Mouse (Mus musculus) testis, adult 2 months (tissue): Measurements from ENCODE around the gene Pim1. TPM values are rescaled to one million over a fixed set of nuclear protein-coding genes. Genes with fewer than 3 reads are reported as not detected.
"Not testable (repeated sequence)": the region's sequence is repeated elsewhere in the genome, so short reads cannot be mapped to it uniquely, and the experiment has no call there.

Experiments
- H3K27ac ChIP-seq: fragments of 200-500 bp; 2 replicates; pipeline ENCODE4 v1.5.1; 2012; ENCODE audit warnings: low read depth, low read length; ENCODE audit not compliant: control insufficient read depth, insufficient read depth
- H3K27me3 ChIP-seq: fragments of 200-500 bp; 2 replicates; pipeline ENCODE4 v1.6.1; 2012; ENCODE audit warnings: mild to moderate bottlenecking, low read length, moderate library complexity; ENCODE audit not compliant: control insufficient read depth, insufficient read depth
- H3K36me3 ChIP-seq: fragments of 200-500 bp; 2 replicates; pipeline ENCODE4 v1.6.1; 2012; ENCODE audit warnings: mild to moderate bottlenecking, low read length; ENCODE audit not compliant: control insufficient read depth, insufficient read depth
- H3K4me1 ChIP-seq: fragments of 200-500 bp; 2 replicates; pipeline ENCODE4 v1.6.1; 2012; ENCODE audit warnings: low read length; ENCODE audit not compliant: control insufficient read depth, insufficient read depth
- H3K4me3 ChIP-seq: fragments of 200-500 bp; 2 replicates; pipeline ENCODE4 v1.5.1; 2012; ENCODE audit warnings: low read depth, mild to moderate bottlenecking, low read length, moderate library complexity, mixed read lengths; ENCODE audit not compliant: control insufficient read depth
- CTCF ChIP-seq: fragments of 200-500 bp; IDR thresholded peaks from 2 replicates; pipeline ENCODE4 v1.5.1; 2012; ENCODE audit warnings: low read depth, mild to moderate bottlenecking, inconsistent platforms, low read length, moderate library complexity; ENCODE audit not compliant: control insufficient read depth, insufficient read depth, insufficient replicate concordance
- POLR2A ChIP-seq: fragments of 200-500 bp; IDR thresholded peaks from 2 replicates; pipeline ENCODE4 v1.6.1; 2012; ENCODE audit warnings: low read depth, mild to moderate bottlenecking, inconsistent platforms, low read length, moderate library complexity; ENCODE audit not compliant: control insufficient read depth
- polyA plus RNA-seq: library from polyadenylated mRNA; depleted of rRNA; stranded (reverse); fragments of >200 nt; gene quantifications from 2 replicates; pipeline ENCODE4 v1.2.3, GENCODE M21; 2012

The Pim1 gene
- polyA plus RNA-seq, 1 experiment: 87.2 TPM

- Histone ChIP-seq H3K27me3 (no peaks in the 10 kb centered on the region), H3K4me3 (no peak overlapping the region), H3K36me3 (no peaks in the 10 kb centered on the region), H3K4me1 (peaks cover 4% of the 10 kb centered on the region), H3K27ac (no peak overlapping the region)
- TF ChIP-seq POLR2A (no peak), CTCF (peak; percentile 50; the same call in 1 of the 2 replicates)
Measured at GRCm38 (mm10) chr17:29513044-29513730, 22.6 kb downstream of the Pim1 start.

GRCm38 (mm10) chr17:29514435-29514834 is 23.9 kb downstream of the Pim1 start:
- H3K27me3 ChIP-seq: no peaks in the 10 kb centered on the region
- no peak overlapping the region for H3K4me3 ChIP-seq
- no peaks in the 10 kb centered on the region for H3K36me3 ChIP-seq
- H3K27ac ChIP-seq: no peak overlapping the region
- TF ChIP-seq POLR2A (no peak), CTCF (peak; percentile 31; the same call in 1 of the 2 replicates)
- peaks cover 7% of the 10 kb centered on the region for H3K4me1 ChIP-seq

GRCm38 (mm10) chr17:29518665-29519064 is 28.1 kb downstream of the Pim1 start:
- not testable (repeated sequence) for H3K27ac ChIP-seq, H3K4me3 ChIP-seq, H3K36me3 ChIP-seq, H3K4me1 ChIP-seq, H3K27me3 ChIP-seq

- Histone ChIP-seq H3K27me3 (no peaks in the 10 kb centered on the region), H3K4me1 (peaks cover 3% of the 10 kb centered on the region; the same call in 1 of the 2 replicates), H3K27ac (no peak overlapping the region), H3K4me3 (no peak overlapping the region), H3K36me3 (no peaks in the 10 kb centered on the region)
- TF ChIP-seq CTCF (no peak), POLR2A (no peak)
Measured at GRCm38 (mm10) chr17:29519731-29520130, 29.2 kb downstream of the Pim1 start.

- Histone ChIP-seq H3K4me1 (no peaks in the 10 kb centered on the region), H3K27ac (no peak overlapping the region), H3K4me3 (no peak overlapping the region), H3K27me3 (no peaks in the 10 kb centered on the region), H3K36me3 (no peaks in the 10 kb centered on the region)
- TF ChIP-seq CTCF (no peak), POLR2A (no peak)
Measured at GRCm38 (mm10) chr17:29525613-29526012, 35.1 kb downstream of the Pim1 start.

GRCm38 (mm10) chr17:29528568-29529187 is 38.1 kb downstream of the Pim1 start:
- H3K27me3 ChIP-seq: no peaks in the 10 kb centered on the region
- H3K27ac ChIP-seq: no peak overlapping the region
- no peaks in the 10 kb centered on the region; the same call in 1 of the 2 replicates for H3K36me3 ChIP-seq
- peaks cover 7% of the 10 kb centered on the region for H3K4me1 ChIP-seq
- no peak for TF ChIP-seq POLR2A
- TF ChIP-seq CTCF: peak; percentile 44; the same call in 1 of the 2 replicates
- no peak overlapping the region for H3K4me3 ChIP-seq

- no peak for TF ChIP-seq CTCF
- TF ChIP-seq POLR2A: no peak
- no peak overlapping the region for H3K4me3 ChIP-seq
- no peak overlapping the region for H3K27ac ChIP-seq
- H3K4me1 ChIP-seq: peaks cover 7% of the 10 kb centered on the region
- no peaks in the 10 kb centered on the region; the same call in 1 of the 2 replicates for H3K36me3 ChIP-seq
- no peaks in the 10 kb centered on the region for H3K27me3 ChIP-seq
Measured at GRCm38 (mm10) chr17:29530508-29530907, 40.0 kb downstream of the Pim1 start.

- no peak overlapping the region for H3K4me3 ChIP-seq
- H3K27ac ChIP-seq: no peak overlapping the region
- no peaks in the 10 kb centered on the region for H3K27me3 ChIP-seq
- TF ChIP-seq CTCF (peak; percentile 75), POLR2A (no peak)
- H3K4me1 ChIP-seq: peaks cover 7% of the 10 kb centered on the region
- no peaks in the 10 kb centered on the region; the same call in 1 of the 2 replicates for H3K36me3 ChIP-seq
Measured at GRCm38 (mm10) chr17:29531278-29531677, 40.7 kb downstream of the Pim1 start.
